Mouse (Mus musculus): ENCODE results near the gene Setd6. TPM values are rescaled to one million over a fixed set of nuclear protein-coding genes. Genes with fewer than 3 reads are reported as not detected.

Setd6 gene
- polyA plus RNA-seq, 1 experiment: 13.8 TPM

DNA sequence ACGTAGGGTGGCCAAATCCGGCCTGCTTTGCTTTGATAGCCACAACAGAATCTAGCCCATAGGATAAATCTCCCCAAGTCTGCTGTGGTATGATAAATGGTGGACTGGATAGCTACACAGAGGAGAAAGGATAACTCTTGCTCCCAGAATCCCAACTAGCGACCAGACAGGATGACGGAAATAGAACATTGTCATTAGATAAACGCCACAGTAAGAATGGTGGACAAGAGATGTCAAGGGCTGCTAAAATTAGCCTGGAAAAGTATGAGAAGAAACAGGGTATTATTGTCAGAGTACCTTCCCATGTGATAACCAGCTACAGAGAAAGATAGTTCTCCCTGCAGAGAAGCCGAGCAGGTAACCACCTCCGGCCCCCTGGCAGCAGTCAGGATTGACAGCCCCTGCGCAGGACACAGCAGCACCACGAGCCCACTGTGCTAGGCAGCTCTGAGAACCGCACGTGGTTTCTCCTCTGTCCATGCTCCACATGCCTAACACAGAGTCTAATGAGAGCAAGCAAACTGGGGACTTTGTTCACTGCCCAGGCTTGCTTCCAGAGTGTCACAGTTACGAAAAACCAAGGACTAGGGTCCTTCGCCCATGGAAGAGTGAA, 24.6 kb upstream of the Setd6 start:
- WGBS: 65% methylated on average over 13 of the region's 13 CpGs
- Histone ChIP-seq H3K4me3 (replicated peaks; ENCODE audit: extremely low read depth, low read depth, low read length) (no peak overlapping the region), H3K4me1 (ENCODE audit: control insufficient read depth, insufficient read depth, low read length) (no peaks in the 10 kb centered on the region)
- TF ChIP-seq CTCF (IDR thresholded peaks at IDR 0.05; ENCODE audit: insufficient read depth, low read length): no peak
- TF ChIP-seq POLR2A (IDR thresholded peaks at IDR 0.05; ENCODE audit: borderline replicate concordance, extremely low read depth, low read depth, low read length): no peak
- DNase-seq: no peak

DNA sequence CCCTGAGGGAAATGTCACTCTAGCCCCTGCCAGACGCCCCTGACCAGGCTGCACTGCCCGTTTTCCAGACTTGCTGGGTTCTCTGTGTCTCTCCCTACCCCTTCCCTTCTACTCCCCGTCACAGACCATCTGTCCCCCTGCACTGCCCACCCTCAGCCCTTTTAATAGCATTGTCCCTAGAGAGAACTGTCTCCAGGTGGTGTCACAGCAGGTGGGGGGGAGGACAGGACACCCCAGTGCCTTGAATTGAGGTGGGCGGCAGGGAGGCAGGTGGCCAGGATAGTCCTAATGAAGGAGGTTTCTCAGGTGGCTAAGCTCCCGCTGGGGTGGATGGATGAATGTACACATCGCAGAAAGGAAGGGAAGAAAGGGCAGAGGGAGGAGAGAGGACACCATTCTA, 21.1 kb upstream of the Setd6 start:
- WGBS: 29% methylated on average over 6 of the region's 6 CpGs
- no peaks in the 10 kb centered on the region for H3K4me1 ChIP-seq (ENCODE audit: control insufficient read depth, insufficient read depth, low read length)
- TF ChIP-seq CTCF (IDR thresholded peaks at IDR 0.05; ENCODE audit: insufficient read depth, low read length) (no peak), POLR2A (IDR thresholded peaks at IDR 0.05; ENCODE audit: borderline replicate concordance, extremely low read depth, low read depth, low read length) (no peak)
- no peak for DNase-seq
- no peak overlapping the region for H3K4me3 ChIP-seq (replicated peaks; ENCODE audit: extremely low read depth, low read depth, low read length)

DNA sequence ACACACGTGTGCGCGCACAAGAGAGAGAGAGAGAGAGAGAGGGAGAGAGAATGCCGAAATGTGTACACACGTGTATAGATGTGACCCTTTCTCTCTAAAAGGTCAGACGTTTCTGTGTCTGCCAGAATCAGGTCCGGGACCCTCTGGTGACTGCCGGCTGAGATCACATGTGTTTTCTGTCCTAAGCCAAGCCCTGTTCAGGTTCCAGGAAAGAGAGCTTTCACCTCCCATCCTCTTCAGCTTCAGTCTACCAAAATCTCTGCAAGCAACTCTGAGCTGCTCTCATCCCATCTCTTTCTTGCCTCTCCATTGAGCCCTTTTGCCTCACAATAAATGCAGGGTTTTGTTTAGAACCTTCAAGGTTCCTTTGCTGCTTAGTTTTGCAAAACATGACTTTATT, 19.0 kb upstream of the Setd6 start:
- no peak overlapping the region for H3K4me3 ChIP-seq (replicated peaks; ENCODE audit: extremely low read depth, low read depth, low read length)
- no peak for DNase-seq
- no peaks in the 10 kb centered on the region for H3K4me1 ChIP-seq (ENCODE audit: control insufficient read depth, insufficient read depth, low read length)
- no peak for TF ChIP-seq CTCF (IDR thresholded peaks at IDR 0.05; ENCODE audit: insufficient read depth, low read length)
- WGBS: 53% methylated on average over 8 of the region's 8 CpGs

DNA sequence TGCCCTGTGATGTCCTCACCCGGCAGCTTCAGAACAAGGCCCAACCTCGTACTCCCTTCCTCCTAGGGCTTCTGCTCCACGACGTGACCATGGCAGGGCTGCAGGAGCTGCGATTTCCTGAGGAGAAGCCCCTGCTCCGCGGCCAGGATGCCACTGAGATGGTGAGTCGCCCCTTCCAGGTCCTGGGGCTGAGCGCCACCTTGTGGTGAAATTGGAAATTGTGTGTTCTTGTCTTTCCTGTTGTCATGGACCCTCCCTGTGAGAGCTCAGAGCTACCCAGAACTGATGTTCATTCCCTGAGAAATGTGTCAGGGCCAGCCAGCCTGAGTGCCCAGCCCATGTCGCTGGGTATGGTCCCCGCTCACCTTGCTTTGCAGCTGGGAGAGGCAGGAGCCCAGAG, 18.6 kb upstream of the Setd6 start:
- H3K4me3 ChIP-seq (replicated peaks; ENCODE audit: extremely low read depth, low read depth, low read length): no peak overlapping the region
- 1% methylated on average over 11 of the region's 11 CpGs for WGBS
- DNase-seq: peak; percentile 72
- H3K4me1 ChIP-seq (ENCODE audit: control insufficient read depth, insufficient read depth, low read length): no peaks in the 10 kb centered on the region
- TF ChIP-seq CTCF (IDR thresholded peaks at IDR 0.05; ENCODE audit: insufficient read depth, low read length) (peak; percentile 85), POLR2A (IDR thresholded peaks at IDR 0.05; ENCODE audit: borderline replicate concordance, extremely low read depth, low read depth, low read length) (no peak)

DNA sequence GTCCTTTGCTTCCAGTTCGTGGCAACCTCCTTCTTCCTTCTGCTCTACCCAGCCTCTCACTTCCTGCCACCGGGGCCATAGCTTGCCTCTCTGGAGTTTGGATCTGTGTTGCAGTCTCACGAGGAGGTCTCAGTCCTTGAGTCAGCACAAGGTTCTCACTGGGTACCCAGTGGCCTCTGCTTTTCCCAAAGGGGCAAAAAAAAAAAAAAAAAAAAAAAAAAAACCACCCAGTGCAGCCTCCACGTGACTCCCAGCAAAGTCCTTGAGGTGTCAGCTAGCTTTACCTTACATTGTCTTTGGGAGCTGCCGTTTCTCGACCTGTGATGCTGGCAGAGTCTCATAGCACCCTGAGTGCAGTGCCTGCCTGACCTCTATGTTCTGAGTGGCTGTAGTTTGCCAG, 17.5 kb upstream of the Setd6 start:
- no peak for DNase-seq
- WGBS: 13% methylated on average over 6 of the region's 6 CpGs
- no peaks in the 10 kb centered on the region for H3K4me1 ChIP-seq (ENCODE audit: control insufficient read depth, insufficient read depth, low read length)
- no peak overlapping the region for H3K4me3 ChIP-seq (replicated peaks; ENCODE audit: extremely low read depth, low read depth, low read length)
- TF ChIP-seq POLR2A (IDR thresholded peaks at IDR 0.05; ENCODE audit: borderline replicate concordance, extremely low read depth, low read depth, low read length): no peak
- TF ChIP-seq CTCF (IDR thresholded peaks at IDR 0.05; ENCODE audit: insufficient read depth, low read length): no peak

DNA sequence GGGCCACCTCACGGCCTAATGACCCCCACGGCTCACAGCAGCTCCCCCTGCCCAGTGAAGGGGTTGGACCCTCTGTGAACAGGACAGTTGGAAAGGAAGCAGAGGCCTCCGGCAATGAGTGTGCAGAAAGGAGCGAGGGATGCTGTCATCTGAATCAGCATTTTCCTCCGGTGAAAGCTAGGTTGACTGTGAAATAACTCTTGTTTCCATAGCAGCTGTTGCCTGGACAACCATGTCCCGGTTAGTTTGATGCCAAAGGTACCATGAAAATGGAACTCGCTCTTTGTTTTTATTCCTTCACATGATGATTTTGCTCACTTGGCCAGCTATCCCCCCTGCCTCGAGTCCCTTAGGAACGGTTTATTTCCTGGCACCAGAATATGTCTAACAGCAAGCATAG, 15.4 kb upstream of the Setd6 start:
- no peak for TF ChIP-seq CTCF (IDR thresholded peaks at IDR 0.05; ENCODE audit: insufficient read depth, low read length)
- no peak for TF ChIP-seq POLR2A (IDR thresholded peaks at IDR 0.05; ENCODE audit: borderline replicate concordance, extremely low read depth, low read depth, low read length)
- no peak for DNase-seq
- 58% methylated on average over 9 of the region's 9 CpGs for WGBS
- H3K4me3 ChIP-seq (replicated peaks; ENCODE audit: extremely low read depth, low read depth, low read length): no peak overlapping the region
- no peaks in the 10 kb centered on the region for H3K4me1 ChIP-seq (ENCODE audit: control insufficient read depth, insufficient read depth, low read length)

DNA sequence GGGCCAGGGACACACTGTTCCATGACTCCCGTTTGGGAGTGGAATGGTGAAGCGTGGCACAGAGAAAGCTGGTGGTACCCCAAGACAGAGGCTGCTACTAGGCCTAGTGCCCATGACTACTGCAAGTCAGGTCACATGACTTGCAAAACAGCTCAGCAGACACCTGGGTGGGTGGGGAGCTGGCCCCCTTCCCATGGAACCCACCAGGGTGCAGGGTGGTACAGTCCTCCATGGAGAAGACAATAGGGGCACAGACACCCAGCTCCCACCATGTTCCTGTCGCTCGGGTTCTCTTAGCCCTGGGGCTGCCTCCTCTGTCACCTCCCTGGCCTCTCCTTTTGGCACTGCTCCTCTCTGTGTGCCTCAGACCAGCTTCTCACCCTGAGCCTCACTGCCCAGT, 13.9 kb upstream of the Setd6 start:
- TF ChIP-seq CTCF (IDR thresholded peaks at IDR 0.05; ENCODE audit: insufficient read depth, low read length): no peak
- no peak for TF ChIP-seq POLR2A (IDR thresholded peaks at IDR 0.05; ENCODE audit: borderline replicate concordance, extremely low read depth, low read depth, low read length)
- WGBS: 74% methylated on average over 4 of the region's 4 CpGs
- H3K4me3 ChIP-seq (replicated peaks; ENCODE audit: extremely low read depth, low read depth, low read length): no peak overlapping the region

DNA sequence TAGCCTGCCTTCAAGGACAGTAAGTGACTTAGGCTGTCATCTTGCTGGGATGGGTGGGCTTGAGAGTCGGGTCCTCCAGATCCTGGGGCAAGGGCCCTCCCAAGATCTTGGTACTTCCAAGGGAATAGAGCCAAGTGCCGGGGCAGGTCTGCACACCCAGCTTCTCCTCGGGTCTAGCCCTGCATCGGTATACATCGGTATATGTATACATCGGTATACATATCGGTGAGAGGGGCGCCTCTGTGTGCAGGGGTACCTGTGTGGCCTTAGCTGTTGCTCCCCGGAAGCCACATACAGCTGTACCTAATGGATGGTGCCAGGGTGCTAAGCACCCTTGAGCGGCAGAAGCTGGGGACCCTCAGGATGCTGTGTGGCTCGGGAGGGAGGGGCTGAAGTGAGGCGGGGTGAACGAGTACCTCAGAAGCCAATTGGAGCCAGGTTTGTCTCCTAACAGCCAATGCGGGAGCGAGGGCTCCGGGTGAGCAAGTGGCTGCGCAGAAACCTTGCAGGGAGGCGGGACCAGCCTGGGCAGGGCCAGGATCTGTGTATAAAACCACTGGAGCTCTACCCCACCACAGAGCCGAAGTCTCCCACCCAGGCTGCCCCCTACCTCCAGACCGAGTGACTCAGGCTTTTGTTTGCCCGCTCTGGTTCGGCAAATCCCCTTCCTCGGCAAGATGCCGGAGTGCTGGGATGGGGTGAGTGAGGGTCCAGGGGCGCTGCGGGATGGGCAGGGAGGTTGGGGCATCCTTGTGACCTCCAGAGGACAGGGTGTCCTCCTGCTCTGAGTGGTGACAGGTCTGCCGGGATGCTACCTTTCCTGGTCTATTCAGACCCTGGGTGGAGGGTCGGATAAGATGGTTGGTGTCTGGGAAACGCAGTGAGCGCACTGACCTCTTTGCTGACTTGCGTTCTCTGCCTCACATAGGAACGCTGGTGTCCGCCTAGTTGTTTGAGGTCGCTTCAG, 12.9 kb upstream of the Setd6 start:
- Histone ChIP-seq H3K4me3 (replicated peaks; ENCODE audit: extremely low read depth, low read depth, low read length) (peak overlapping the region; percentile 47), H3K4me1 (ENCODE audit: control insufficient read depth, insufficient read depth, low read length) (no peaks in the 10 kb centered on the region)
- 2% methylated on average over 34 of the region's 34 CpGs for WGBS
- peak; percentile 45 for DNase-seq
- TF ChIP-seq POLR2A (IDR thresholded peaks at IDR 0.05; ENCODE audit: borderline replicate concordance, extremely low read depth, low read depth, low read length) (no peak), CTCF (IDR thresholded peaks at IDR 0.05; ENCODE audit: insufficient read depth, low read length) (no peak)

More for the DNA sequence above, 13.9 kb upstream of the Setd6 start:
- no peak for DNase-seq
- no peaks in the 10 kb centered on the region for H3K4me1 ChIP-seq (ENCODE audit: control insufficient read depth, insufficient read depth, low read length)

DNA sequence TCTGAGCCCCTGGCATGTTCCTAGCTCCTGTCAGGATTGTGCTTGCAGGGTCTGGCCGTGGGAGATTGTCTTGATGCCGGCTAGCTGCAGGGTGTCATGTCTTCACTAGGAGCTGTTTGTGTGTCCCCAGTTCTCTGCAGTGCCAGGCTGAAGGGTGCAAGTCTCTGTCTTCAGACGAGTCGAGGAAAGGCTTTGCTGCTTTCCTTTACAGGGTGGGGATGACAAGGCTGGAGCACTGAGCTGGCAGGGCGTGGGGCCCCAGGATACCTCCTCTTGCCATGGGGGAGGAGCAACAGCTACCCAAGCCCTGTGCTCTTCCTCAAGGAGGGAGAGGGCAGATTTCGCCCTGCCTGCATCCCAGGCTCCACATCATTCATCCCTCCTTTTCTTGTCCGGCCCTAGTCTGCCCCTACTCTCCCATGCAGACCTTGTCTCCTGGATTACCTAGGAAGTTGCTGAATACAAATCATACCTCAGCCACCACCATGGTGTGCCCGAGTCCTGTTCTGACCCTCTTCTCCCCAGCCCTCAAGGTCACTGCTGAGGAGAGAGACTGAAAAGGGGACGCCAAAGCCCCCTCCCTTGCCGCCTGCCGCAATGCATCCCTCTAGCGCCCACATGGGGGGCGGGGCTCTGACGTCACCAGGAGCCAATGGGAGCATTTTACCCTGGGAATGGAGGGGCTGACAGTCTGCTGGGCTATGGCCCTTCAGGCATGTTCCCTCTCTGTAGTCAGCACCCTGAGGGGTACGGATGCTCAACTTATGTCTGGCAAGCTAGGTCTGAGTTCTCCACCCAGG, 12.0 kb upstream of the Setd6 start:
- H3K4me3 ChIP-seq (replicated peaks; ENCODE audit: extremely low read depth, low read depth, low read length): peak overlapping the region; percentile 47
- no peak for TF ChIP-seq CTCF (IDR thresholded peaks at IDR 0.05; ENCODE audit: insufficient read depth, low read length)
- no peak for TF ChIP-seq POLR2A (IDR thresholded peaks at IDR 0.05; ENCODE audit: borderline replicate concordance, extremely low read depth, low read depth, low read length)
- 8% methylated on average over 15 of the region's 15 CpGs for WGBS
- no peak for DNase-seq
- H3K4me1 ChIP-seq (ENCODE audit: control insufficient read depth, insufficient read depth, low read length): no peaks in the 10 kb centered on the region
